Mouse (Mus musculus) ovary, adult 10 weeks (tissue): Measurements from ENCODE around the gene Olfr1475. TPM values are rescaled to one million over a fixed set of nuclear protein-coding genes. Genes with fewer than 3 reads are reported as not detected.

Experiments used
- polyA plus RNA-seq: library from polyadenylated mRNA; stranded (reverse); fragments of 350-450 nt; fragmentation: Illumina TruSeq; extraction: RNeasy Lipid Tissue Mini Kit (QIAGEN cat#74804); gene quantifications from one replicate; pipeline ENCODE4 v1.2.3, GENCODE M21; 2014

Gene Olfr1475
- not detected for polyA plus RNA-seq

GRCm38 (mm10) chr19:13480096-13480495 lies at the start of gene Olfr1475:
TSS of gene Olfr1475 (minus strand) at chr19:13480196.

GRCm38 (mm10) chr19:13527613-13528012 lies 47.6 kb upstream of the Olfr1475 start, which contains the start of gene Olfr1480:
TSS of gene Olfr1480 (plus strand) at chr19:13527913.

GRCm38 (mm10) chr19:13500246-13500645 lies 20.2 kb upstream of the Olfr1475 start, which contains the start of gene Olfr1477:
TSS of gene Olfr1477 (plus strand) at chr19:13500546.

GRCm38 (mm10) chr19:13469265-13469664 lies 10.7 kb downstream of the Olfr1475 start, which contains the start of gene Olfr1474:
TSS of gene Olfr1474 (plus strand) at chr19:13469565.

GRCm38 (mm10) chr19:13455986-13456385 lies 24.0 kb downstream of the Olfr1475 start, which contains the start of gene Olfr1472:
TSS of gene Olfr1472 (minus strand) at chr19:13456086.

GRCm38 (mm10) chr19:13443109-13443508 lies 36.9 kb downstream of the Olfr1475 start, which contains the start of gene Olfr1471:
TSS of gene Olfr1471 (plus strand) at chr19:13443409.

Other genes starting within 250 kb of the Olfr1475 start
- not detected for gene Olfr1463, start 248.9 kb downstream of the Olfr1475 start, polyA plus RNA-seq
- not detected for gene Olfr1465, start 164.7 kb downstream of the Olfr1475 start, polyA plus RNA-seq
- not detected for gene Olfr1466, start 141.3 kb downstream of the Olfr1475 start, polyA plus RNA-seq
- gene Olfr1467, start 118.0 kb downstream of the Olfr1475 start, polyA plus RNA-seq: not detected
- not detected for gene Olfr1469, start 72.3 kb downstream of the Olfr1475 start, polyA plus RNA-seq
- gene Olfr1471, start 36.8 kb downstream of the Olfr1475 start, polyA plus RNA-seq: not detected
- gene Olfr1472, start 24.1 kb downstream of the Olfr1475 start, polyA plus RNA-seq: not detected
- not detected for gene Olfr1474, start 10.6 kb downstream of the Olfr1475 start, polyA plus RNA-seq
- gene Olfr1477, start 20.4 kb upstream of the Olfr1475 start, polyA plus RNA-seq: not detected
- gene Olfr1480, start 47.7 kb upstream of the Olfr1475 start, polyA plus RNA-seq: not detected
- gene Olfr1484, start 103.3 kb upstream of the Olfr1475 start, polyA plus RNA-seq: not detected
- gene Olfr1487, start 137.2 kb upstream of the Olfr1475 start, polyA plus RNA-seq: not detected
- gene Olfr1489, start 151.4 kb upstream of the Olfr1475 start, polyA plus RNA-seq: not detected
- not detected for gene Olfr1490, start 170.9 kb upstream of the Olfr1475 start, polyA plus RNA-seq
- gene Olfr1491, start 217.1 kb upstream of the Olfr1475 start, polyA plus RNA-seq: not detected
- not detected for gene Olfr1493-ps1, start 243.1 kb upstream of the Olfr1475 start, polyA plus RNA-seq